Mouse (Mus musculus) intestine, postnatal 0 days (tissue): ENCODE measurements around the gene Adamts9. TPM values are rescaled to one million over a fixed set of nuclear protein-coding genes. Genes with fewer than 3 reads are reported as not detected.

Source experiments
- ATAC-seq: fragments of 200-750 bp; cut with Nextera tagmentation; 2 replicates; pipeline ENCODE4 v1.8.0; 2017; ENCODE audit warnings: mild to moderate bottlenecking, moderate TSS enrichment, moderate library complexity
- H3K27ac ChIP-seq: fragments of 300-500 bp; sonication (generic); 2 replicates; pipeline ENCODE4 v1.5.1; 2014; ENCODE audit warnings: mild to moderate bottlenecking, low read depth, low read length, moderate library complexity
- H3K27me3 ChIP-seq: fragments of 300-500 bp; sonication (generic); replicated peaks from 2 replicates; pipeline ENCODE4 v1.6.1; 2014; ENCODE audit warnings: low read length, mixed read lengths; ENCODE audit not compliant: control insufficient read depth, insufficient read depth
- H3K36me3 ChIP-seq: fragments of 300-500 bp; sonication (generic); 2 replicates; pipeline ENCODE4 v1.6.1; 2014; ENCODE audit warnings: mild to moderate bottlenecking, moderate library complexity; ENCODE audit not compliant: control insufficient read depth, insufficient read depth
- H3K4me1 ChIP-seq: fragments of 300-500 bp; sonication (generic); replicated peaks from 2 replicates; pipeline ENCODE4 v1.6.1; 2014; ENCODE audit warnings: antibody characterized with exemption, low read length, mixed read lengths; ENCODE audit not compliant: control insufficient read depth, insufficient read depth
- H3K4me2 ChIP-seq: fragments of 300-500 bp; sonication (generic); replicated peaks from 2 replicates; pipeline ENCODE4 v1.6.1; 2014; ENCODE audit warnings: low read depth, mild to moderate bottlenecking, moderate library complexity
- H3K4me3 ChIP-seq: fragments of 300-500 bp; sonication (generic); 2 replicates; pipeline ENCODE4 v1.5.1; 2014; ENCODE audit warnings: low read depth, low read length
- H3K9ac ChIP-seq: fragments of 300-500 bp; sonication (generic); 2 replicates; pipeline ENCODE4 v1.6.1; 2014; ENCODE audit warnings: mild to moderate bottlenecking, low read depth, low read length
- H3K9me3 ChIP-seq: fragments of 300-500 bp; sonication (generic); 2 replicates; pipeline ENCODE4 v1.6.1; 2016; ENCODE audit warnings: mixed run types; ENCODE audit not compliant: control insufficient read depth
- CTCF ChIP-seq: sonication (generic); IDR thresholded peaks from 2 replicates; pipeline ENCODE4 v1.5.1; 2016; ENCODE audit warnings: low read depth, mild to moderate bottlenecking, control low read depth, antibody characterized with exemption, moderate library complexity
- WGBS: fragments of 180-500 bp; shearing (Covaris S2); extraction: QIAGEN DNeasy Blood & Tissue Kit; methylation state at CpG from one replicate; pipeline ENCODE4 v1.1.7; 2014; 5-methylcytosine and 5-hydroxymethylcytosine counted together
- polyA plus RNA-seq: library from polyadenylated mRNA; unstranded; fragments of >200 nt; fragmentation: Nextera tagmentation; extraction: Ambion mirVana; gene quantifications from 2 replicates; pipeline ENCODE4 v1.2.1, GENCODE M21; 2015

Gene Adamts9
- polyA plus RNA-seq, 1 experiment from 2014 or later, result 2.2 TPM

DNA sequence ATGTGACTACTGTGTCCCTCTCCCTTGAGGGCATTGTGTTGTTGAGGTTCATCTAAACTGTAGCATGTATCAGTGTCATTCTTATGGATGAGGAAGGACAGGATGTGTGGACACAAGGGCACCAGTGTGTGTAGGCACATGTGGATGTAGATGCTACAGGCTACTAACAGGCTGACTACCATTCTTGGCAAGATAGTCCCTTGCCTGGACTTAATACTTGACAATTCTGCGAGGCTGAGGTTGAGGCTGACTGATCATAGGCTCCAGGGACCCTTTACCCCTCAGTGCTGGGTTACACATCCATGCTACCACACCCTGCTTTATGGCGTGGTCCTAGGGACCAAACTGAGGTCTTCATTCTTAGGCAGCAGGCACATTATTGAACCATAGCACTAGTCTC, 16.1 kb upstream of the Adamts9 start:
- Histone ChIP-seq H3K9me3 (no peaks in the 10 kb centered on the region), H3K36me3 (no peaks in the 10 kb centered on the region), H3K4me2 (no peak overlapping the region), H3K27ac (no peak overlapping the region), H3K9ac (no peak overlapping the region), H3K27me3 (no peaks in the 10 kb centered on the region), H3K4me1 (no peaks in the 10 kb centered on the region), H3K4me3 (no peak overlapping the region)
- no peak for ATAC-seq
- no peak for TF ChIP-seq CTCF
- WGBS, result 84% methylated on average over 2 of the region's 2 CpGs

DNA sequence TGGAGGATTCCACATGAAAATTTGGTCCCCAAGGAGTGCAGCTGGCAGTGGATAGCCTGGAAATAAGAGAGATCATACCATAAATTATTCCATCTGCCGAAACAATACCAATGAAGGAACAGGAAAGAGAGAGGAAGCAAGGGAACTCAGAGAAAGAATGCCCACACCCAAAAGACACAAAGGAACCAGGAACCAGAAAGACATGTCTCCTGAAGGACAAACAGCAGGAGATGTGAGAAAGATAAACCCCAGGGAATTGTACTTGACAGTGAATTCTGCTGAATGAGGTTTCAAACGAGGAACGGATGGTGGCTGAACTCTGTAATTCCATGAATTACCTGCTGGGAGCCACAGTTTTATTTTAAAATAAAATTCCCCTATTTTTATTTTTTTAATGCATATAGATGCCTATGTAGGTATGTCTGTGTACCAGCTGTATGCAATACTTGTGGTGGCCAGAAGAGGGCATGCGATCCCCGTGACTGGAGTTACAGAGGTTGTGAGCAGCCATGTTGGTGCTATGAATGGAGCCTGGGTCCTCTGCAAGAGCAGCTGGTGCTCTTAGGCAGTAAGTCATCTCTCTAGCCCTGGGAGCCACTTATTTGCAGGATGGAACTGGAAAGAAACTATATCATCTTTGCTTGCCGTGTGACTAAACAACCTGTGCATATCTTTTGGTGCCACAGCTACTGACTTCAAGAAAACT, 4.2 kb upstream of the Adamts9 start:
- H3K27ac ChIP-seq, result no peak overlapping the region
- H3K36me3 ChIP-seq, result no peaks in the 10 kb centered on the region
- no peak for ATAC-seq
- H3K27me3 ChIP-seq, result peaks cover 26% of the 10 kb centered on the region
- H3K9ac ChIP-seq, result no peak overlapping the region
- H3K9me3 ChIP-seq, result no peaks in the 10 kb centered on the region
- TF ChIP-seq CTCF, result peak; percentile 46
- no peaks in the 10 kb centered on the region for H3K4me1 ChIP-seq
- H3K4me3 ChIP-seq, result no peak overlapping the region
- WGBS, result 90% methylated on average over 6 of the region's 6 CpGs
- H3K4me2 ChIP-seq, result no peak overlapping the region

DNA sequence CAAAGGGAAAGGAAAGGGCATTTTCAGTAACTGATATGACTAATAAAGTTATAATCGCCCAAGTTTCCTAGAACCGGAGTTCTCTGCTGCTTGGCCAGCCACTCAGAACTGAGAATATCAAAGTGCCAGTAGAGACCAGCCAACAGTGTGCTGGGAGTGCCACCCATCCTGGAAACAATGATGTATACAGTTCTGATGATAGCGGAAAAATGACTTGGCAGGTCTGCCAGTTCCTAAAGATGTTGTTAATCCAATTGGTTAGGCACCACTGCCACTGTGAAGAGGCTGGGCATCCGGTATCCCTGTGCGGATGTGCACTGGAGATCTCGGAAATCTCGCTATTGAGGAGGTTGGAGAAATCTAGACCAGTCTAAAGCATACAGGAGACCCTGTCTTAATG, 1.4 kb upstream of the Adamts9 start:
- no peaks in the 10 kb centered on the region for H3K9me3 ChIP-seq
- no peaks in the 10 kb centered on the region for H3K4me1 ChIP-seq
- no peaks in the 10 kb centered on the region for H3K36me3 ChIP-seq
- no peak for TF ChIP-seq CTCF
- H3K27me3 ChIP-seq, result peaks cover 33% of the 10 kb centered on the region
- peak overlapping the region; percentile 72; the same call in 1 of the 2 replicates for H3K4me2 ChIP-seq
- 70% methylated on average over 7 of the region's 7 CpGs for WGBS
- no peak overlapping the region for H3K4me3 ChIP-seq
- no peak for ATAC-seq
- no peak overlapping the region for H3K27ac ChIP-seq
- H3K9ac ChIP-seq, result no peak overlapping the region

DNA sequence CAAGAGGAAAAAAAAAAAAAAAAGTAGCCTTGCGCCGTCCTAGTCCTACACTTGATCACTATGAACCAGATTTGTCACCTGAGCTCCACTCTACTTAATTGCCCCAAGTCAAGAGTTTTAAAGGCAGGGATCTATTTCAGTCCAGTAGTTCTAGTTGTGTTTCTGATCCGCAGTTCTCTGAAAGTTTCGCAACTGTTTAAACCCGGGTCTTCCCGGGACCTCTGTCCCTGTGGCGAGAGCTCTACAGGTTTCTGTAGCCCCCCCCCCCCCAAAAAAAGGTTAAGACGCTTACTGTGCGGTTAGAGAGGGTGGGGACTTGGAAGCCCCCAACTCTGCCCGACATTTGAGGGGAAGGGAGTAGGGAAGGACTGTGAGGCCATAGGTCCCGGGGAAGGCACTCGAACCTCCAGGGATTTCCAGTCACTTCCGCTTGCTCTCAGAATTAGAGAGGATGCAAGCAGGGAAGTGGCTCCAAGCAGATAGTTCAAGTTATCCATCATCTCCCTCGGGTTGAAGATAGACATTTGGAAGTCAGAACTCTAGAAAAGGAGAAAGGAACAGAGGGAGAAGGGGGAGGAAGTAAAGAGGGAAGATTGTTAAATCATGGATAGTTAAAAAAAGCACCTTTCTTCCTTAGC, 875 bp upstream of the Adamts9 start:
- H3K4me2 ChIP-seq, result peak overlapping the region; percentile 72
- TF ChIP-seq CTCF, result no peak
- no peak for ATAC-seq
- peak overlapping the region; percentile 57; the same call in 1 of the 2 replicates for H3K27ac ChIP-seq
- no peak overlapping the region for H3K9ac ChIP-seq
- peak overlapping the region; percentile 66 for H3K4me3 ChIP-seq
- H3K36me3 ChIP-seq, result no peaks in the 10 kb centered on the region
- H3K9me3 ChIP-seq, result no peaks in the 10 kb centered on the region
- H3K4me1 ChIP-seq, result no peaks in the 10 kb centered on the region
- WGBS, result 18% methylated on average over 14 of the region's 14 CpGs
- peaks cover 33% of the 10 kb centered on the region for H3K27me3 ChIP-seq

DNA sequence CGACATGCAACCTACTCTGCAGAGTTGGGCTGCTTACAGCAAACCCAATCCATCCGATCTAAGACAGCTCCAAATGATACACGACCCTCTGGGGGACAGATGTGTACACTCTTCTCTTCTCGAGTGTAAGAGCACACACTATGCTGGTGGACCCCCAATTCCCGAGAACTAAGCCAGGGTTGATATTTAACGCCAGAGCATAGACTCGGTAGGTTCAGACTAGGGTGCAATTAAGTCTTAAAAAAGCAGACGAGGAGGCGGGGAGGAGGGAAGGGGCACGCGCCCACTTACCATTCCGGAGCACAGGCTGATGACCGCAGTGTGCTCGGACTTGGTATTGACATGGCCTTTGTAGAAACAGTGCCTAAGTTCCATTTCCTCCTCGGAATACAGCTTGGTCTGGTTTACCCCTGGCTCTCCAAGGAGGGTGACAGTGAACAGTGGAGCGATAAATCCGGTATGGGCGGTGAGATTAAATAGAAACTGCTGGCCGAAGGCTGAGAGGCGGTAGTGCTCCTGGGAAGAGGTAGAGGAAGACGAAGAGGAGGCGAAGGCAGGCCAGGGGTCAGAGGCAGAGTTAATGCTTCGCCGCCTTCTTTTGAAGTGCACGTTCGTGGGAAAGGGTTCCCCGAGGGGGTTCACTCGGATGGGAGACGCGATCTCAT, 1.4 kb downstream of the Adamts9 start:
- under 1% methylated on average over 30 of the region's 30 CpGs for WGBS
- H3K4me1 ChIP-seq, result no peaks in the 10 kb centered on the region
- no peaks in the 10 kb centered on the region for H3K9me3 ChIP-seq
- peak overlapping the region; percentile 72 for H3K4me2 ChIP-seq
- H3K4me3 ChIP-seq, result peak overlapping the region; percentile 66
- H3K27ac ChIP-seq, result peak overlapping the region; percentile 58
- H3K36me3 ChIP-seq, result no peaks in the 10 kb centered on the region
- H3K9ac ChIP-seq, result peak overlapping the region; percentile 53
- peaks cover 33% of the 10 kb centered on the region for H3K27me3 ChIP-seq
- ATAC-seq, result no peak
- no peak for TF ChIP-seq CTCF

DNA sequence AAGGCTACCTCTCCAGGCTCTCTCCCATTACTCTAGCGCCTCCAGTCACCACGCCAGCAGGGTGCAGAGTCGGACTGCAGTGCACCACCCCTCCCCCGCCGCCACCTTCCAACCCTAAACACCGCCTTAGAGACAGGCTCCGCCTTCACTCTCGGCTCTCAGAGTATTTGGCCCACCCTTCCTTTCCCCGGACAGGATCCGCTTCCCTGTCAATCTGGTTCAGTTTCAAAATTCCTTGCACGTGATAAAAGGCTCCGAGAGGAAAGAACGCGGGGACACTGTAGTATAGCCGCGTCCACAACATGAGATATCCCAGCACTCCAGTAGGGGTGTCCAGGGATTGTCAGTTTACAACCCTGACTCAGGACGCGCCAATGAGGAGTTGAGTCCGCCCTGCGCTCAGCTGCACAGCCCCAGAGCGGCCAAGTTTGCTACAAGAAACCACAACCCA, 2.0 kb downstream of the Adamts9 start:
- Histone ChIP-seq H3K9ac (peak overlapping the region; percentile 53; the same call in 1 of the 2 replicates), H3K9me3 (no peaks in the 10 kb centered on the region), H3K27ac (peak overlapping the region; percentile 58), H3K36me3 (no peaks in the 10 kb centered on the region), H3K4me3 (peak overlapping the region; percentile 66), H3K4me2 (peak overlapping the region; percentile 72), H3K4me1 (no peaks in the 10 kb centered on the region), H3K27me3 (peaks cover 33% of the 10 kb centered on the region)
- ATAC-seq, result peak; percentile 82
- 1% methylated on average over 21 of the region's 21 CpGs for WGBS
- TF ChIP-seq CTCF, result peak; percentile 73
